Mouse (Mus musculus) naive thymus-derived CD4-positive, alpha-beta T cell, adult 2 months (primary cell): ENCODE data around the gene Pou6f1.
"Not testable (repeated sequence)": the region's sequence is repeated elsewhere in the genome, so short reads cannot be mapped to it uniquely, and the experiment has no call there.

ENCODE experiments used
- DNase-seq: peaks from one replicate; pipeline ENCODE4 v3.0.0-alpha.2; 2011; ENCODE audit warnings: low read depth

Pou6f1 gene

DNA sequence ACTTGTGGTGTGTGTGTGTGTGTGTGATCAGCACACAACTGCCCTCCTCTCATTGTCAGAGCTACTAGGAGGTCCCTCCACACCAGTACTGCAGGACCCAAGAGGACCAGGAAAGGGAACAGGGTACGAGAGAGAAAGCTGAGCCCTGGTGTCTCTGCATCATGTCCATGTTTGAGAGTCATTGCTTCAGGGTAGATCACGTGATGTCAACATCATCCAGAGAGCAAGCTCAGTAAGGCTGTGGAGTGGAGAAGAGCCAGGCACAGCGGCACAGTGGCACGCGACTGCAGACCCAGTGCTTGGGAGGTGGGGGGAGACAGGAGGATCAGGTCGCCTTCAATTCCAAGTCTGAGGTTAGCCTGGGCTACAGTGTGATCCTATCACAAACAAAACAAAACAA is 23.4 kb downstream of the Pou6f1 start:
- no peak for DNase-seq

DNA sequence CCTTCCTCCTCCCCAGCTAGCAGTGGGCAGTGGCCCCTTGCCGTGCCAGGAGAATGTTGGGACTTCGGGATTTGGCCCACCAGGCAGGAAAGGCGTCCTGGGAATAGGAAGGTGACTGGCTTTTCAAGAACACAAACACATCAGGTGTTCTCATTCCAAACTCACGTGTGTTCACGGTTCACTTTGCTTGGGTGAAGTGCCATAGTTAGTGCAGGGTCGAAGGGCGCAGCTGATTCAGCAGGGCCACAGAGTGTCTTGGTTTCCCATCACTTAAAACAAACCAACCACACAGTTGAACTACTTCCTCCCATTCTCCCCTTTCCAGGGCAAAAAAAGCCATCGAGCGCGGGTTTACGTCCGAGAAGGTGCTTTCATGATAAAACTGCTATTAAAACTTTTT is 24.4 kb downstream of the Pou6f1 start:
- DNase-seq: no peak

DNA sequence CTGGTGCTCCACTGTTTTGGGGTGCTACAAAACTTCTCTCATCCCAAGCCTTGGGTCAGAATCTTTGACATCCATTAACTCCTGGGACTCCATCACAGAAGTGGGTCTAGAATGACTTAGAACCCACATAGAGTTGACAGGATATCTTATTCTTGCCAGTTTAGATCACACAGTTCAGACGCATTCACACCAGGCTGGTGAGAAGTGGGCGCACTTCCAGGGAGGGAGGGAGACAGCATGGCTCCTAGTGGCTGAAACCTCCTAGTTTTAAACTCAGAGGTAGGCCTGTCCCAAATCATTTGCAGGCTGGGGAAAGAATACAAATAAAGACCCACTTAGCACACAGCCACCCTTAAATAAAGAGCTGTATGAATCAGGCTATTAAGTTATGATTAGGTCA is 25.4 kb downstream of the Pou6f1 start:
- no peak for DNase-seq

DNA sequence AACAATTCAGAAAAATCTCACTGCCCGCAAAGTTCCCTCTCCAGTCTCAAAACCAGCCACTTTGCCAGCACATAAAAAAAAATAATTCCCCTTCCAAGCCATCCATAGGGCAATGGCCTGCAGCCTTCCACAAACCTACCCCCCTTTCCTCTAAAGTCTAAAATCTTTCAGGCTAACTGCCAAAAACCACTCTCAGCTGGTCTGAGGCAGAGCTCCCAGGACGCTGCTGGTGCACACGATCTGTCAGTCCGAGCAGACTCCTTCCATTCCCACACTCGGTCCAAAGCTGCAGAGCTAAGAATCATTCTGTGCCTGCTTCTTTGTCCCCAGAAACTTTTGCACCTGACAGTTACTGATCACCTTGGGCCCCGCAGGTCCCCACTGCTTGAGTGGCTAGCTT is 25.8 kb downstream of the Pou6f1 start:
- no peak for DNase-seq

DNA sequence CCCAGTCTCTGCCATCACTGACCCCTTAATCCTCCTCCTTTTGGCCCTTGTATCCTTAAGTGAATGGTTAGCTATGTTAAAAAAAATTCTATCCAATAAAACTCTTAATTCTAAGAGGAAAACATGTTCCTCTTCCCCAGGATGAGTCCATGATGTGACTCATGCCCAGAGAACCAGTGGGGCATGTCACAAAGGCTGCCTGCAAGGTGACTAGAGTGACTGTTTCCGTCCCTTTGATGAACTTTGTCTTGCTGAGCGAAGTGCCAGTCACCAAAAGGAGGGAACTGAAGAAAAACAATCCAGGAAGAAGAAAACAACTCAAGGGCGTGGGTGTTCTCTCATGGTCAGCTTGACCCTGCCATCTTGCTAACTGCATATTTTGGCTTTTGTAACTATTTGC is 30.5 kb downstream of the Pou6f1 start:
- DNase-seq: no peak

DNA sequence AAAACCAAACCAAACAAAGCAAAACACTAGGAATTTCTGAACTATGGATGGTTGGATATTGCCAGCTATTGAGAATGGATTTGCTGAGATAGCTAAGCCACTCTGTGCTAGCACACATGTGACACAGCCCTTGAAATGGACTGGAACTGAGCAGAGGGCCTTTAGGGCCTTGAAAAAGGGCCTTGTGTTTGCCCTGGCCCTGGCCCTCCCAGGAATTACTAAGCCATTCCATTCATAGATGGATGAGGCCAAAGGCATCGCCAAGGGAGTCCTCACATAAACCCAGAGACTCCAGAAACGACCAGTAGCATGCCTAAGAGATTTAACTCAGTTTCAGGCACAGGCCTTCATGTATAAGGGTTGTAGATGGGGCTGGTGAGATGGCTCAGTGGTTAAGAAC is 33.3 kb downstream of the Pou6f1 start:
- DNase-seq: no peak

DNA sequence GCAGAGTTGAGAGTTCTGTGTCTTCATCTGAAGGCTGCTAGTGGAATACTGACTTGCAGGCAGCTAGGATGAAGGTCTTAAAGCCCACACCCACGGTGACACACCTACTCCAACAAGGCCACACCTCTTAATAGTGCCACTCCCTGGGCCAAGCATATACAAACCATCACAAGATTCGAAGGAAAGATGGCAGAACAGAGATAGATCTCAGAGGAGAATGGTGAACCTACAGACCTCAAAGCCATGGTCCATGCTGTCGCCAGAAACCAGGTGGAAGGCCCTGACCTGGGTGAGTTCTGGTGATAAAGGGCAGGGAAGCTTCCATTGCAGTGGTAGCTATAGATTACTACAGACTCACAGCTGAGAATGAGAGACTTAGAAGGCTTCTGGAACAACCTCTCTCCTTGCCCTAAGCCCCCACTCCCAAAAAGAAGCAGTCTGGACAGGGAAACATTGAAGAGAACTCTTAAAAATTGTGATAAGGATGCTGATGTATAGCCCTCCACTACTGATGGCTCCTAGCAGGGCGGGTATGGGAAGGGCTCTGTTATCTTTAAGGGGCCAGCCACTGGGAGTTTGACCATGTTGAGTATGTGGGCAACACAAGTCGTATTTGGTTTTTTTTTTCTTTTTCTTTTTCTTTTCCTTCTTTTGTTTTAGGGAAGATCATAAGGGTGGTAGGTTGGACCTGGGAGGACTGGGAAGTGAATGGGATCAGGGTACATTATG is 41.9 kb downstream of the Pou6f1 start:
- no peak for DNase-seq

DNA sequence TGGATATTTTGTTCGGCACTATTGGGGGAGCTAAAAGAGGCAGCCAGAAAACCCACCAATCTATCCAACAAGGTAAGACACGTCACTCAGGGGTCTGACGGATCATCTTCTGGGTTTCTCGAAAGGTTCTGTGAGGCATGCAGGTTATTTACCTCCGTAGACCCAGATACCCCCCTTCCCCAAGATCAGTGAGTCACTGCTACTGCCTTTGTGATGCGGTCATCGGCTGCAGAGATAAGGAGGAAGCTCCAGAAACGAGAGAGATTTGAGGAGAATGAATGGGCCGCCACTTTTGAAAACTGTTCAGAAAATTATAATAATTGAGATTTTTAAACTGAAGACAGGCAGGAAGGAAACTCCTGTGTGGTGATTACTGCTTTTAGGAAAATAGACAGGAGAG is 43.4 kb downstream of the Pou6f1 start:
- DNase-seq: no peak

DNA sequence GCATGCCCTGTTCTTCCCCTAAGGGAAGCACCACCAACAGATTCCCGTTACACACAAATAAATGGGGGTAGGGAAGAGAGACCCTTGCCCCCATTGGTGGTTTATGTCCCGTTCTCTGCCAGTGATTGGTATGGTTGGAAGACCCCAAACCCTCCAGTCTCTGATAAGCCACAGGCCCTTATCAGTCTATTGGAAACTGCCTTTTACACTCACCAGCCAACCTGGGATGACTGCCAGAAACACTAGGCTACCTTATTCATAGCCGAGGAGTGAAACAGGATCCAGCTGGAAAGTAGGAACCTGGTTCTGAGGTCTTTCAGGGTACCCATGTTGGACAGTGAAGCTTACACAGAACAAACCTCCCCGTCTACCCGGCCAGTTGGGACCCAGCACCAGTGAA is 43.8 kb downstream of the Pou6f1 start:
- DNase-seq: no peak

DNA sequence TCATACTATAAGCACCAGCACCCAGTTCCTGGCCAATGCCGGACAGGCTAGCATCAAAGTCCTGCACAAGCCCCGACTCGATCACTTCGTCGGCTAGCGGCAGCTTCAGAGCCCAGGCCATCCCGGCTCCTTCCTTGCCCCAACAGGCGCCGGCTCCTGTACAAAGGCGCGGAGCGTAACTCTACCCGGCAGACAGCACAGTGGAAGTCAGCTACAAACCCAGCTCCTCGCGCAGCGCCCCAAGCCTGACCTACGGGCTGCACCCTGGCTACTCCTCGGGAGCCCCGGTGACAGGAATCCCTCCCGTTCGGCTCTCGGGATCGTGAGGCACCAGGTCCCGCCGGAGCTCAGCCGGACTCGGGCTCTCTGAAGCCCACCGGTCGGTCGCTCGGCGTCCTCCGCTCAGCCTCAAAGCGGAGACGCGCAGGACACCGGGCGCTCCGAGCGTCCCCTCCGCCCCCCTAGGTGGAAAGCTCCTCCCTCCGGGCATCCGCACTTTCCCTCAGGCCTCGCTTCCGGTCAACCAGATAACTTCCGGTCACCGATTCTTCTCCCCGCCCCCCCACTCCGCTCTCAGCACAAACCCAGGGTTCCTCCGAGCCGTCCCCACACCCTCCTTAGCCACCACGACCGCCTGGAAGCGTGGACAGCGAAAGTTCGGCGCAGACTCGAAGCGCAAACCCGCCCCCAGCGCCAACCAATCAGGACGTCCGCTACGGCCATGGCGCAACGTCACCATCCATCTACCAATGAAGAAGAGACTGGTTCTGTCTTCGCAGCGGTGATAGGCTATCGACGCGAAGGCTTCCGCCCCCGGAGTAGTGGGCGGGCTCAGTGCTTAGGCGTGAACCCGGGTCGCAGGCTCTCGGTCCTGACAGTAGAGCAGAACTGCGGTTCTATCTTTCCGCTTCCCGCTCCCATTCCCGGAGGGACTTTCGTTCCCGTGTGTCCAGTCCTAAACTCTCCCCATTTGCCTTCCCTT is 48.2 kb downstream of the Pou6f1 start, which contains the start of gene Tfcp2:
Tfcp2 (minus strand) TSS at position 683 of the 982 bp plus-strand sequence.
- DNase-seq: peak; percentile 96

DNA sequence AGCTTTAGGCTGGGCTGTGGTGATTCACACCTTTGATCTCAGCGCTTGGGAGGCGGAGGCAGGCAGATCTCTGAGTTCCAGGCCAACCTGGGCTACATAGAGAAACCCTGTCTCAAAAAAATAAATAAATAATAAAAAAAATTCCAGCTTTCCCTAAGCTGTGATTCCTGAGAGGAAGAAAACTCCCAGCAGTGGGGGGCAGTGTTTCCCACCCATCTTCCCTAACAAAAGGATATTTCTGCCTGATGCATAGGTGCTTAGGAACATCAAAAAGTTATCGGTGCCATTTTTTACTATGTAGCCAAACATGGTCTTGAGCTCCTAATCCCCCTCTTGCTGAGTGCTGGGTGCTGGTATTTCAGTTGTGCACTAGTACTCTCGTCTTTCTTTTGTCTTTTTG is 49.5 kb downstream of the Pou6f1 start:
- DNase-seq: no peak

DNA sequence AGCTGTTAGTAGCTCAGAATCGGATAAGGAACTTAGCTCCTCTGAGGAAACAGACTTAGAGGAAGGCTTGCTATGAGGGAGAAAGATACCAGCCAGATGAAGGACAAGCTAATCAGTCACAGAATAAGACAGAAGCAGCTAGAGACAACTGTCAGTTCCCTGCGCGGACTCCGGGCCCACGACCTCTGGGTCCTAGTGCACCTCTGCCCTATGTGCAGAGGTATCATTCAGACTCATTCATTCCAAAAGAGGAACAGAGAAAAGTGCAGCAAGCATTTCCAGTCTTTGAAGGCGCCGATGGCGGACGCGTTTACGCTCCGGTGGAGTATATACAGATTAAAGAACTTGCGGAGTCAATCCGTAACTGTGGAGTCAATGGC is 56.1 kb downstream of the Pou6f1 start:
- not testable (repeated sequence) for DNase-seq

DNA sequence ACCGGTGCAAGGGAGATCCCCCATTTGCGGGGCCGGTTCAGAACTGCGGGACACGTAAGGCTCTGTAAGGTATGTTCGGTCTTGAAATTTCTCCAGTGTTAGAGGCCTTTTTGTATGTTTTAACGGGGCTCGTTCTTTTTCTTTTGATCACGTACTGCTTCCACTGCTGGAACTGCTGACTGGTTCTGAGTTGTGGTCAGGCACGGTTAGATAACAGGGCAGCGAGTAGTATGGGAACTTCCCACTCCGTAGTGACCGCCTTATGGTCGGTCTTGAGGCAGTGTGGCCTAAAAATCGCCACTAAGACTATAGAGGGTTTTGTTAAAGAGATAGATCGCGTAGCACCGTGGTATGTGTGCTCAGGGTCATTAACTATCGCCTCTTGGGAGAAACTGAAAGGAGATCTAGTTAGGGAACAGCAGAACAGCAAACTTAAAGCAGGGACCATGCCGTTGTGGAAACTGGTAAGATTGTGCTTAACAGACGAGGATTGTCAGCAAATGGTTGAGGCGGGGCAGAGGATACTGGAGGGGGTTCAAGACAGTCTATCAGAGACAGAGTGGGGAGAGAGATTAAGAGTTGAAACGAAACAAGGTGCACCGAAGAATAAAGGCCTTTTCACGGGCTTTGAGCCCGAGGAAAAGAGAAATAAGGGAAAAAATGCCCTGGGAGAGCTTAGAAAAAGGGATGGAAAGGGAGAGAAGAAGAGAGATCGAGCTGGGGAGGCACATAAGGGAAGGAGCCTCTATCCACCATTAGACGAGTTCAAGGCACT is 56.7 kb downstream of the Pou6f1 start:
- DNase-seq: not testable (repeated sequence)

DNA sequence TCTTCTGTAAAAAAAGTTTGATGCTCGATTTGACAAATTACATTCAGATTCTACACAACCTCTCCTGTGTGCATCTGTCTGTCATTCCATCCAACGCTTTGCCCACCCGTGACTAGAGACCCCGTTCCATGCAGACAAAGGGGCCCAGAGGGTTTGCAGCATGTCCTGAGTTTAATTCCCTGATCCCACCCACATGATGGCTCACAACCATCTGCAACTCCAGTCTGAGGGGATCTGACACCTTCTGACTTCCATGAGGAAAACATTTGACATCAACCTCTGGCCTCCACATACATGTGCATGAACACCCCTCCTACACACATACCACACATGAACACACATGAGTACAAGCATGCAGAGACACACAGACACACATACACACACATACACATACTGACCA is 58.4 kb downstream of the Pou6f1 start:
- no peak for DNase-seq

DNA sequence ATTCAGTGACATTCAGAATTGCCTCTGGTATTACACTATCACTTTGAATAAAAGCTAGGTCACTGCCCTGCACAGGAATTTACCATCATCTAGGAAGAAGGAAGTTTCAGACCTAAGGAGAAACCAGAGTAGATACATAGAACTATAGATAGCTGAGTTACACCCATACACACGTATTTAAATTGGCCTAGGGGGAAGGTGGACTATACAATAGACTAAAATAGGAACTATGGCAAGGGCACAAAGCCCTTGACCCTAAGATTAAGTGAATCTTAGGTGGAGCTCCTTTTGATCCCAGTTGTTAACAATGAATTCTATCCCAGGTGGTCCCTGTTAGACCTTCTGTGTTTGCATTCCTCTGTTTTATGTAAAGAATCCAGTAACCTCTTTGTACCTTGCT is 58.8 kb downstream of the Pou6f1 start:
- not testable (repeated sequence) for DNase-seq

DNA sequence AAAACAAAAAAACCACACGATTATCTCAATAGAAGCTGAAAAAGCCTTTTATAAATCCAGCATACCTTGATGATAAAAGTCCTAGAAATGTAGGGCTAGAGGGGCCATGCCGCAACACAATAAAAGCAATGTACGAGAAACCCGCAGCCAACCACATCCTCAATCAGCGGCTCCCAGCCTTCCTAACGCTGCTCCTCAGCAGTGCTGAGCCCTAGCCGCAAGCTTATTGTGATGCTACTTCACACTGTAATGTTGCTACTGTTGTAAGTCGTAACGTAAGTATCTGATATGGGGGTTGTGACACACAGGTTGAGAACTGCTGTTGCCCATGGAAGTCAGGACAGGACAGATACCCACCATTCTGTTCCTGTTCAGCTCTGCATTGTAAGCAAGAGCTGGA is 60.4 kb downstream of the Pou6f1 start:
- DNase-seq: peak; percentile 54

DNA sequence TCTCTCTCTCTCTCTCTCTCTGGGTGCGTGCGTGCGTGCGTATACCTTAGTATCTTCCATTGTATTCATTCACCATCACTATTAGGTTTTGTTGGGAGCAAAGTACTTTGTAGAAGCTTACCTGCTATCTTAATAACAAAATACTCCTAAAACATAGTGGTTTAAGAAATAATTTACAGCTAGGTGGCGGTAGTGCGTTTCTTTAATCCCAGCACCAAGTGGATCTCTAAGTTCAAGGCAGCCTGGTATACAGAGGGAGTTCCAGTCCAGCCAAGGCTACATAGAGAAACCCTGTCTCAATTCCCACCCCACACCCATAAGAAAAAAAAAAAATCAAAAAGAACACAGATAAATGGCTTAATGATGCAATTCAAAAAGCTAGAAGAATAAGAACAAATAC is 61.9 kb downstream of the Pou6f1 start:
- peak; percentile 87 for DNase-seq

DNA sequence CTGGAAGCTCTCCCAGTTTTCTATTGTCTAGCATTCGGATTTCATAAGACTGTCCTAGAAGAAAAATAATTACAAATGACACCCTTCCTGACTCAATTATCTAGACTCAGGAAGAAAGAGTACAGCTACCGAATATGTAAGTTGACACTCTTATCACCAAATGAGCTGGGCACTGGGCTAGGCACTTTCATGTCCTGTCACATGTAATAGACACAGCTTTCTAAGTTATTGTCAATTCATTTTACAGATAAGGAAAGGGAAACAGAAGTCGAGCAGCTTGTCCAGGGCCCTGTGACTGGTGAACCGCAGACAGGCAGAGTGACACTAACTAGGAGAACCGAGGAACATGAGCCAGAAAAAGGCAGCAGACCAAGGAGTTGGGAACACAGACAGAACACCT is 71.9 kb downstream of the Pou6f1 start:
- no peak for DNase-seq

DNA sequence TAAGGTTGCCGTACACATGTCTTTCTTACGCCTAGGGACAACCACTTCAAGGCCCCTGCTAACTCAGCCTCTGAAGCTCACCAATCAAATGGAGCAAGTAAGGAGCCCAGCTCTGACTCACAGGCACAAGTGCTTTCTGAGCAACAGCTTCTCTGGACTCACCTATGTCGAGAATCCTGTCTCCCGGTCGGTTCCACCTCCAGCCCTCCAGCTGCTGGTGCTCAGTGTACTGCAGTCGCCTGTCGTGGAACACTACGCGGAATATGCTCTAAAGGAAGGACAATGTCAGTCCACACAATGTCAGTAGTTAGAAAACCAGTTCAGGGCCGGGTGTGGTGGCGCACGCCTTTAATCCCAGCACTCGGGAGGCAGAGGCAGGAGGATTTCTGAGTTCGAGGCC is 74.4 kb downstream of the Pou6f1 start:
- DNase-seq: no peak
